Mouse (Mus musculus) hindbrain, embryonic 15.5 days (tissue): ENCODE measurements at regions not wholly inside any gene's neighbourhood (a gene's known extent, or its start where the extent isn't known, plus 50 kb on each side); places are given as distances from the start of the nearest gene placed in this dataset.

ENCODE experiments used
- ATAC-seq: fragments of 200-750 bp; cut with Nextera tagmentation; 2 replicates; pipeline ENCODE4 v1.8.0; 2017; ENCODE audit warnings: low read depth, moderate number of reproducible peaks, moderate TSS enrichment; ENCODE audit not compliant: low FRiP score
- H3K27ac ChIP-seq: fragments of 300-500 bp; sonication (generic); replicated peaks from 2 replicates; pipeline ENCODE4 v1.5.1; 2015; ENCODE audit warnings: mild to moderate bottlenecking, inconsistent platforms
- H3K27me3 ChIP-seq: fragments of 300-500 bp; sonication (generic); 2 replicates; pipeline ENCODE4 v1.6.1; 2015; ENCODE audit warnings: control low read depth, inconsistent platforms
- H3K36me3 ChIP-seq: fragments of 300-500 bp; sonication (generic); 2 replicates; pipeline ENCODE4 v1.6.1; 2015; ENCODE audit warnings: control low read depth, inconsistent platforms
- H3K4me1 ChIP-seq: fragments of 300-500 bp; sonication (generic); replicated peaks from 2 replicates; pipeline ENCODE4 v1.6.1; 2015; ENCODE audit warnings: control low read depth, inconsistent platforms
- H3K4me2 ChIP-seq: fragments of 300-500 bp; sonication (generic); 2 replicates; pipeline ENCODE4 v1.6.1; 2015; ENCODE audit warnings: moderate library complexity, mild to moderate bottlenecking, inconsistent platforms
- H3K4me3 ChIP-seq: fragments of 300-500 bp; sonication (generic); 2 replicates; pipeline ENCODE4 v1.5.1; 2015; ENCODE audit warnings: mild to moderate bottlenecking, inconsistent platforms
- H3K9ac ChIP-seq: fragments of 300-500 bp; sonication (generic); 2 replicates; pipeline ENCODE4 v1.6.1; 2015; ENCODE audit warnings: inconsistent platforms
- H3K9me3 ChIP-seq: fragments of 300-500 bp; sonication (generic); 2 replicates; pipeline ENCODE4 v1.6.1; 2016; ENCODE audit warnings: control low read depth, inconsistent platforms
- WGBS: fragments of 180-500 bp; shearing (Covaris S2); methylation state at CpG from one replicate; pipeline ENCODE4 v1.1.7; 2015; 5-methylcytosine and 5-hydroxymethylcytosine counted together

DNA sequence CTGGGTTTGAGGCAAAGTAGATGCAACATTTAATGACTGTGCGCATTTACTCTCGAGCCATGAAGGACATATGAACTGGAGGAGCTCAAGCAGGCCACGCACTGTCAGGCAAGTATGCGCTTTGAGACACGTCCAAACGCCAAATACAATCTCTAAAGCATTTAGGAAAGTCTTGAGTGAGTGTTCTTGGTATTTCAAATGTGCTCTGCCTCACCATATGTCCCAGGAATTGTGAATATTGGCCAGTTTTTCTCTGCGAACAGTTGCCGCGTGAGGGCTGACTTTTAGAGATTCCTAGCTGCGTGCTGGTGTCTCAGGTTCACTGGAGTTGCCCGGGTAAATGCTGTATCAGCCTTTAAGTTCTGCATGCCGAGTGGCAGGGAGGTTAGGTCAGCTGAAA, 498.4 kb downstream of the Etnk1 start:
- no peaks in the 10 kb centered on the region for H3K36me3 ChIP-seq
- no peaks in the 10 kb centered on the region for H3K27me3 ChIP-seq
- H3K9ac ChIP-seq = no peak overlapping the region
- WGBS = 90% methylated on average over 12 of the region's 12 CpGs
- no peak for ATAC-seq
- no peaks in the 10 kb centered on the region for H3K4me1 ChIP-seq
- no peak overlapping the region for H3K4me3 ChIP-seq
- no peak overlapping the region for H3K27ac ChIP-seq
- H3K4me2 ChIP-seq = no peak overlapping the region
- no peaks in the 10 kb centered on the region for H3K9me3 ChIP-seq

DNA sequence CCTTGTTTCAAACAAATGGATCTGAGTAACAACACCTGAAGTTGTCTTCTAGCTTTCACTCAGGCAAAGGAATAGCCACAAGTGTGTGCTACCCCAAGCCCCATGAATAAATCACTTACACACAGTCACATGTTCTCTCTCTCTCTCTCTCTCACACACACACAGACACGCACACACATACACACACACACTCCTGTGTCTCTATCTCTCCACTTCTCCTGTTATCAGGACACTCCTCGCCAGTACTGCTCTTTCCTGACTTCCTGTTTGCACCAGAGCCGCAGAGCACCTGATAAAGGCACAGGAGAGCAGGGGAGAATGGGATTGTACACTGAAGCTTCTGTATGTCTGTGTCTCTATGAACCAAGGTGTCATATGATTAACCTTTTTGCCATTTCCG, 501.5 kb downstream of the Etnk1 start:
- Histone ChIP-seq H3K27ac (no peak overlapping the region), H3K4me3 (no peak overlapping the region), H3K4me2 (no peak overlapping the region), H3K9me3 (no peaks in the 10 kb centered on the region), H3K36me3 (no peaks in the 10 kb centered on the region), H3K9ac (no peak overlapping the region), H3K4me1 (no peaks in the 10 kb centered on the region), H3K27me3 (no peaks in the 10 kb centered on the region)
- WGBS = 93% methylated on average over 4 of the region's 4 CpGs
- ATAC-seq = no peak

DNA sequence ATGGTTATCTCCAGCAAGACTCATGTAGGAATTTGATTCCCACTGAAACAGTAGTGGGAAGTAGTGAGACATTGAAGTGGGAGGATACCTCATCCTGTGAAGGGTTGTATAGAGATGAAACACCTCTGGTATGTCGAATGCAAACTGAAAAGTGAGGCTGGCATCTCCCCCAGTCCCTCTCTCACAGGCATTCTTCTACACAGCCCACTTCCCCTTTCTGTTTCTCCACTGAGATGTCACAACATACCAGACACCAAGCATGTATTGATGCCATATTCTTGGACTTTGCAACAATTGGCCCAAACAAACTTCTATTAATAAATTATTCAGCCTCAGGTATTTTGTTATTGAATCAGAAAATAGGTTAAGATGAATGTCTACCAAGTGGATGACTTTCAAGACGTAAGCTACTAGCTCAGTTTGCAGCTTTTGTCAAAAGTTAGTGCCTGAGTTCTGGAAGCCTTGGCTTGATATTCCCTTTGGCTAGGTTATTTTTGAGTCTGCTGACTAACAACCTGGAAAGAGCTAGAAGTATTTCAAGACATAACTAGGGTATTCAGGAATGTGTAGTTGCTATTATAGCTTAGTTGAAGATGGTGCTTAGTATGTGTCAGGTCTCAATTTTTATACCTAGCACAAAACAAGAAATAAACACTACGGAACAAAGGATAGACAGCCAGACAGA, 502.6 kb downstream of the Etnk1 start:
- Histone ChIP-seq H3K4me2 (no peak overlapping the region), H3K27ac (no peak overlapping the region), H3K4me3 (no peak overlapping the region), H3K9ac (no peak overlapping the region), H3K36me3 (no peaks in the 10 kb centered on the region), H3K27me3 (no peaks in the 10 kb centered on the region), H3K9me3 (no peaks in the 10 kb centered on the region), H3K4me1 (no peaks in the 10 kb centered on the region)
- 83% methylated on average over 3 of the region's 3 CpGs for WGBS
- ATAC-seq = no peak

DNA sequence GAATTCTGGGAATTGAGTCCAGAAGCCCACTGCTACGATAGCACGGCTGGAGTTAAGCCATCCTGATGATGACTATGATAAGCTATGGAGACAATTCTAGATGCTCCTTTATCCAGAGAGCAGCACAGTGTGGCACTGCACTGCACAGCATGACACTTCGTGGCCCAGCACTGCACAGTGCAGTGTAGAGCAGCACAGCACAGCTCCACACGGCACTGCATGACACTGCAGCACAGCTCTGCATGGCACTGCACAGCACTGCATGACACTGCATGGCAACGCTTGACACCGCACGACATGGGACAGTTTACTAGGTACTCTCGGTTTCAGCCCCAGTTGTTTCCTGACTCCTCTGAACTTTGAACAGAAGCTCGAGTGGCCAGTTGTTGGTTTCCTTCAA, 523.1 kb downstream of the Etnk1 start:
- no peaks in the 10 kb centered on the region for H3K27me3 ChIP-seq
- no peak overlapping the region for H3K4me2 ChIP-seq
- H3K4me1 ChIP-seq = no peaks in the 10 kb centered on the region
- no peak for ATAC-seq
- H3K36me3 ChIP-seq = no peaks in the 10 kb centered on the region
- H3K4me3 ChIP-seq = no peak overlapping the region
- 93% methylated on average over 9 of the region's 9 CpGs for WGBS
- no peaks in the 10 kb centered on the region for H3K9me3 ChIP-seq
- no peak overlapping the region for H3K27ac ChIP-seq
- H3K9ac ChIP-seq = no peak overlapping the region

DNA sequence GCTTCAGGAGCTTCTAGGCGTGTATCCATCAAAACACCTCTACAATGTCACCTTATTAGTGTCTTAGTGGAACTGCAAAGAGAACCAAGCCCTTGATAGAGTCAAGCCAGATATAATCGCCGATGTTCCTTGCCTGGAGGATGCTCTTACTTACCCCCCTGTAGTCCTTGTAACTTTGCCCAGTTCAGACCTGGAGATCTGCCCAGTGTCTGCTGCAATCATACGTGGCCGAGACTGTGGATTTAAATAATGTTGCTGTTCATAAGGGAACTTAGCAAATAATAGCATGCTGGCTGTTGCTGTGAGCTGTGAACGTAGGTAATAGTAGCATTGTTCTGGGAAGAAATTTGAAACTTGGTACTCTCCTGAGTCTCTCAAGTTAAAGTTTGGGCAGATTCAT, 523.8 kb downstream of the Etnk1 start:
- H3K27me3 ChIP-seq = no peaks in the 10 kb centered on the region
- H3K36me3 ChIP-seq = no peaks in the 10 kb centered on the region
- WGBS = 63% methylated on average over 6 of the region's 6 CpGs
- H3K9ac ChIP-seq = no peak overlapping the region
- no peaks in the 10 kb centered on the region for H3K4me1 ChIP-seq
- no peak overlapping the region for H3K4me2 ChIP-seq
- H3K27ac ChIP-seq = no peak overlapping the region
- no peak for ATAC-seq
- no peaks in the 10 kb centered on the region for H3K9me3 ChIP-seq
- no peak overlapping the region for H3K4me3 ChIP-seq

DNA sequence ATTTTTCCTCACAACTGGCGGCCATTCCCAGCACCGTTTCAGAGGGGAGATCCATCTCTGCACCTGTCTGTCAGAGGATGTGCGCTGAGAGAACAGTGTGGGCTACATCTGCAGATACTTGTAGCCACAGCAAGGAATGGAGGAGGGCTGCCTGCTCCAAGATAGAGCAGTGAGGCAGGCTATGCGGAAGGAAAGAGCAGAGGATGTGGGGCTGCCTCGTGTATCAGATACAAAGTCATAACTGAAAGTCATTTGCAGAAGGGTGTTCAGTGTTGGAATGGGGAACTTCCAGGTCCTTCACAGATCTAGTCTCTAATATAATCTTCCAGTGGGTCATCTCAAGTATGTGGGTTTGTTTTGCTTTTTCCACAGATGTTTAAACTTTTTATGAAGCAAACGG, 531.0 kb downstream of the Etnk1 start:
- 68% methylated on average over 6 of the region's 6 CpGs for WGBS
- no peak overlapping the region for H3K27ac ChIP-seq

DNA sequence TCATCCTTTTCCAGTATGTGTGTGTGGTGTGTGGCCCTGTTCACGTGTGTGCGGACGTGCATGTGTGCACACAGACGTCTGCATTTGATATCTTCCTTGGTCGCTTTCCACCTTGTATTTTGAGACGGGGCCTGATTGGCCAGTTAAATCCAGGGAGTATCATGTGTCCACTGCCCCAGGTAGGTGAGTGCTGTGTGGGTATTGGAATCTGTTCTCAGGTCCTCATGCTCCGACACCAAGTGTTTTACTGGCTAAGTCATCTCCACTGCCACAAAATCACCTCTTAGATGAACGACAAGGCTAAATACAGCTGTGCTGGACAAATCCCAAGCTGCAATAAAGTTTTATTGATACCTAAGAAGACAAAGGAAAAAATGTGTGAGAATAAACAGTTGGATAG, 537.0 kb downstream of the Etnk1 start:
- 91% methylated on average over 8 of the region's 8 CpGs for WGBS

More for the DNA sequence above, 531.0 kb downstream of the Etnk1 start:
- H3K4me1 ChIP-seq = no peaks in the 10 kb centered on the region
- no peak overlapping the region for H3K4me3 ChIP-seq
- H3K27me3 ChIP-seq = no peaks in the 10 kb centered on the region
- H3K9me3 ChIP-seq = no peaks in the 10 kb centered on the region
- no peak overlapping the region for H3K4me2 ChIP-seq
- H3K9ac ChIP-seq = no peak overlapping the region
- no peaks in the 10 kb centered on the region for H3K36me3 ChIP-seq
- no peak for ATAC-seq

DNA sequence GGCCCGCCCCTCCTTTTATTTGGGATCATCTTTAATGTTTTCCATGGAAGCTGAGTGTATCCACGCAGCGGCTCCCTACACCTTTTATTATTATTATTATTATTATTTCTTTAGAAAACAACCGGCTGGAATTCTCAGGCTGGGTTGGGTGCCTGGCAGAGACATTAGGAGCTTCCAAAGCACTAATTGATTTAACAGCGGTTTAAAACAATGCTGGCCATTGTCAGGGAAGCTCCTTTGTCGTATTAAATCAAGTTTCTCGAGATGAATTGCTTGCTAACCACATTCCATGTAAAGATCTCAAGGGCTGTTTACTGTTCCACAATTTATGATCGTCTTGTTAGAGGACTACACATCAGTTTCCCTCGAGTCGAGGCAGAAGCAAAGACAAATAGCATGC, 539.4 kb downstream of the Etnk1 start:
- no peaks in the 10 kb centered on the region for H3K9me3 ChIP-seq
- WGBS = 37% methylated on average over 10 of the region's 10 CpGs
- no peaks in the 10 kb centered on the region for H3K36me3 ChIP-seq
- no peak overlapping the region for H3K9ac ChIP-seq
- no peak for ATAC-seq
- no peak overlapping the region for H3K27ac ChIP-seq
- H3K27me3 ChIP-seq = no peaks in the 10 kb centered on the region
- no peak overlapping the region for H3K4me2 ChIP-seq
- H3K4me3 ChIP-seq = no peak overlapping the region
- no peaks in the 10 kb centered on the region for H3K4me1 ChIP-seq

More for the DNA sequence above, 537.0 kb downstream of the Etnk1 start:
- ATAC-seq = no peak
- H3K9ac ChIP-seq = no peak overlapping the region
- no peak overlapping the region for H3K4me3 ChIP-seq
- H3K4me1 ChIP-seq = no peaks in the 10 kb centered on the region
- H3K27ac ChIP-seq = no peak overlapping the region
- H3K36me3 ChIP-seq = no peaks in the 10 kb centered on the region
- H3K9me3 ChIP-seq = no peaks in the 10 kb centered on the region
- H3K27me3 ChIP-seq = no peaks in the 10 kb centered on the region
- H3K4me2 ChIP-seq = no peak overlapping the region

DNA sequence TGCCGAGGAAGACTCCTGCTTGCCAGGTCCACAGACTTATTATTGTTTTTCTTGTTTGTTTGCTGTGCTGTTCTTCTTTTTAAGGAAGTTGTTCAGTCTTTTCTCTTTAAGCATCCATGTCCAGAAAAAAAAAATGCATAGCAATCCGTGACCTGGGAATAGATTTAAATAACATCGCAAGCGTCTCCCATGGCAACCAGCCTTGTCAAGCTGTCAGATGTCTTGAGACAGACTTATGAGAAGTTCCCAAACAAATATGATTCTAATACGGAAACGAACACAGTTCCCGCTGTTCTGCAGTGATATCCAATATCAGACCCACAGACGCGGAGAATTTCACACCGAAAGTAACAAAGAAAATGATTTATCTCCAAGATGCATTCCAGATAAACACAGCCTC, 547.4 kb downstream of the Etnk1 start:
- no peak for ATAC-seq
- Histone ChIP-seq H3K4me2 (peak overlapping the region; percentile 13; the same call in 1 of the 2 replicates), H3K27ac (no peak overlapping the region), H3K27me3 (no peaks in the 10 kb centered on the region), H3K9me3 (no peaks in the 10 kb centered on the region), H3K4me1 (peaks cover 6% of the 10 kb centered on the region; the same call in 1 of the 2 replicates), H3K36me3 (no peaks in the 10 kb centered on the region), H3K9ac (no peak overlapping the region), H3K4me3 (no peak overlapping the region)
- WGBS = 53% methylated on average over 10 of the region's 10 CpGs

DNA sequence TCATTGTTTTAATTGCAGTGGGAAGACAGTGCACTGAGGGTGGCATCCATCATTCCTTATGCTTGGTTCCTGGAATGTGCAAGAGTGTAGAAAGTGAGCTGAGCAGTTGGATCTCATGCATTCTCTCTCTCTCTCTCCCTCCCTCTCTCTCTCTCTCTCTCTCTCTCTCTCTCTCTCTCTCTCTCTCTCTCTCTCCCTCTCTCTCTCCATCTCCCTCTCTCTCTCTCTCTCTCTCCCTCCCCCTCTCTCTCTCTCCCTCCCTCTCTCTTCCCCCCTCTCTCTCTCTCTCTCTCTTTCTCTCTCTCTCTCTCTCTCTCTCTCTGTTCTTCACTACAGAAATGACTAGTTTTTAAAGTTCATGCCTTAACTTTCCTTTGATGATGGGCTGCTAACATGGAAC, 583.1 kb downstream of the Etnk1 start:
- Histone ChIP-seq H3K27ac (no peak overlapping the region), H3K9ac (no peak overlapping the region), H3K36me3 (no peaks in the 10 kb centered on the region), H3K4me3 (no peak overlapping the region), H3K9me3 (no peaks in the 10 kb centered on the region), H3K4me2 (no peak overlapping the region), H3K27me3 (no peaks in the 10 kb centered on the region), H3K4me1 (no peaks in the 10 kb centered on the region)
- ATAC-seq = no peak

DNA sequence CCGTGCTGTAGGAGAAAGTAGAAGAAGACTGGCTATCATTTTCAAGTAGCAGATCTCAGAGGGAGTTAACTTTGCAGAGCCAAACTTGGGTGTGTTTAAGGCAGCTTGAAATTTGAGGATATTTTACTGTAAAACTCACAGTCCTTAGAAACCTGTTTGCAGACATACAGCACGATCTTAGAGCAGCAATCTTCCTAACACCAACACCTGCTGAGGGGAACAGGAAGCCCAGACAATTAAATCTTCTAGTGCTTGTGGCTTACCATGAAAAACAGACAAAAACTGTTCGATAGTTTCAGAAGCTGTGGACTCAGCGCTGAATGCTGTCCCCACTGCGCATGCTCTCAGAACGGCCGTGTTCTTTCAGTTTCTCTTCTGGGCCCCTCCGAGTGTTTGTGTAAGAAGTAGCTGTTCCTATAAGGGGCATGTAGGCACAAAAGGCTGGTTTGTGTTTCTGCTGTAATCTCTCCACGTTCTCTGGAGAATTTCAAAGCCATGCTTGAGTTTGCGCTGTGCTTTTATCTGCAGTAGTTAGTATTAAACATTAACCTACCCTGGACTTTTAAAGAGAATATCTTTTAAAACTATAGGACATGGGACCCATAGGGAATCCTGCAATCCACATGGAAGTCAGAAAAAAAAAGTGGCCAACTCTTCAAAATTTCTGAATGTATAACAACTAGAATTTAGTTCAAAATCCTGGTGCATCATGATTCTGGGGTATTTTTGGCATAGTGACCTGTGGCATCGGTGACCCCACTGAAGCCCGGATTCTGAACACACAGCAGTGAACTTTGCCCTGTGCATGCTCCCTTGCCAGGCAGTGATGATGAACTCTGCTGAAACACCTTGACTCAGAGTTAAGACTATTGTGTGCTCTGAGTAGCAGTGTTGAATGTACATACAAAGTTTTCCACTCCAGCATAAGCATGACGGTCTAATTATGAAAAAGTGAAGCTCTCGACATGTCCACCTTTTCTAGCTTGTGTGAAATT, 584.4 kb downstream of the Etnk1 start:
- 82% methylated on average over 14 of the region's 14 CpGs for WGBS
- Histone ChIP-seq H3K27me3 (no peaks in the 10 kb centered on the region), H3K36me3 (no peaks in the 10 kb centered on the region), H3K4me1 (no peaks in the 10 kb centered on the region), H3K9ac (no peak overlapping the region), H3K4me3 (no peak overlapping the region), H3K4me2 (no peak overlapping the region), H3K9me3 (no peaks in the 10 kb centered on the region), H3K27ac (no peak overlapping the region)
- ATAC-seq = no peak

DNA sequence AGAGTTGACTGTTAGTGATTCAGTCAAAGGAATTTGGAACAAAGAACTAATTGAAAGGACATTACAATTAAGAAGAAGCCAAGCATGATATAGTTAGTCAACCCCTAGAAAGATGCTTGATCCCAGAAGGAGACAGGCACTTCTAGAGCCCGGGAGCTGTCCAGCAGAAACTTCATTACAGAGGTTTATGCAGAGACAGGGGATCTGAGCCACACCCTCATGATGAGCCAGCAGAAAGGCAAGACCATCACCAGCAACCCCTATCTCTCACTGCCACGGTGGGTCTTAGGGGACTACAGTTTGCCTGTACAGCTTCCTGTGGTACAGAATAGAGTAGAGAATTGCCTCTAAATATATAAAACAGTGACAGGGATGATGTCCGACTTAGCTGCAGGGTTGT, 590.4 kb downstream of the Etnk1 start:
- H3K27ac ChIP-seq = no peak overlapping the region
- WGBS = 81% methylated on average over 3 of the region's 3 CpGs
- ATAC-seq = no peak
- no peaks in the 10 kb centered on the region for H3K4me1 ChIP-seq
- no peak overlapping the region for H3K4me3 ChIP-seq
- H3K27me3 ChIP-seq = no peaks in the 10 kb centered on the region
- H3K36me3 ChIP-seq = no peaks in the 10 kb centered on the region
- no peaks in the 10 kb centered on the region for H3K9me3 ChIP-seq
- no peak overlapping the region for H3K9ac ChIP-seq
- H3K4me2 ChIP-seq = no peak overlapping the region
